Mouse (Mus musculus) lung, postnatal 4 days (tissue): Measurements from ENCODE around the gene Tmem168.

Experiments used
- DNase-seq, 2 experiments: peaks; one replicate each; pipeline ENCODE4 v3.0.0; 2021

Gene Tmem168

GRCm38 (mm10) chr6:13584788-13585187 is 23.1 kb downstream of the Tmem168 start:
- no peak for DNase-seq

GRCm38 (mm10) chr6:13582075-13582474 is 25.8 kb downstream of the Tmem168 start:
- no peak for DNase-seq

GRCm38 (mm10) chr6:13565734-13566133 is 42.2 kb downstream of the Tmem168 start:
- no peak for DNase-seq

GRCm38 (mm10) chr6:13555266-13555665 is 52.6 kb downstream of the Tmem168 start:
- no peak for DNase-seq

GRCm38 (mm10) chr6:13541761-13542160 is 66.1 kb downstream of the Tmem168 start:
- no peak for DNase-seq

- DNase-seq, result no peak
Measured at GRCm38 (mm10) chr6:13537275-13537964, 70.5 kb downstream of the Tmem168 start.
